Mouse (Mus musculus) natural killer cell, adult 2 months (primary cell): Measurements from ENCODE around the gene Gcc2.
"Not testable (repeated sequence)": the region's sequence is repeated elsewhere in the genome, so short reads cannot be mapped to it uniquely, and the experiment has no call there.

Experiments
- DNase-seq, 2 experiments: peaks; one replicate each; pipeline ENCODE4 v3.0.0; 2022; ENCODE audit warnings: low spot score in 2 of 2

Gene Gcc2

GRCm38 (mm10) chr10:58255213-58255892, at the start of gene Gcc2:
TSS of gene Gcc2 (plus strand) at chr10:58255497.
- peak; percentile 84 to 90 for DNase-seq

GRCm38 (mm10) chr10:58205986-58206385, 49.3 kb upstream of the Gcc2 start:
- DNase-seq: no peak

GRCm38 (mm10) chr10:58206639-58207404, 48.5 kb upstream of the Gcc2 start:
- DNase-seq: no peak

DNA sequence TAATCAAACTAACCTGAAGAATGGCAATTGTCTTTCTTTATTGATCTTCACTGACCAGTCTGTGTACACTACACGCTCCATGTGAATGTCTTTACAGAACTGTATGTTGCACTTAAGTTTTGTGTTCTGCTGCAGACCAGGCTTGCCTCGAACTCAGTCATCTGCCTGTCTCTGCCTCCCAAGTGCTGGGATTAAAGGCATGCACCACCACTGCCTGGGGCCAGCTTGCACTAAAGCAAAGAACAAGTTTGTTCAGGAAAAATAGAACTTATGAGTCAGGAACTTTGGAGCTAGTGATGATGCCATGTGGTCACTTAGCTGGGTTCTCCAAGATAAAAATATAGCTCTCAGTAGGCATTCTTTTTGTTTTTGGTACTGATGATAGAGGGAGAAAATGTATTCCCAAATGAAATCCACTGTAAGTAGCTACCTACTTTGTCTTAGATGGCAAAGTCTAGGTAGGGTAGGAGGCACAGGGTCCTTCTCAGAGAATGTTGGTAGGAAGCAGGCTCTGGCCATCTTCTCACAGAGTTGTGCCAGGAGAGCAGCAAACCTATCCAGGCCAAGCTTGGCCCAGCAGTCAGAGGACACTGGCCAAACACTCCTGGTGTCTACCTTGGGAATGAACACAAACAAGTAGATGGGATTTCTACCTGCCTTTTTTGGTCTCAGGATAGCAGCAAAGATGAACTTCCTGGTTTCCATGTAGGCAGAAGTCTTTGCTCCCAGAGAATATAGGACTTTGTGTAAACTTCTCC, 45.4 kb upstream of the Gcc2 start:
- no peak for DNase-seq

DNA sequence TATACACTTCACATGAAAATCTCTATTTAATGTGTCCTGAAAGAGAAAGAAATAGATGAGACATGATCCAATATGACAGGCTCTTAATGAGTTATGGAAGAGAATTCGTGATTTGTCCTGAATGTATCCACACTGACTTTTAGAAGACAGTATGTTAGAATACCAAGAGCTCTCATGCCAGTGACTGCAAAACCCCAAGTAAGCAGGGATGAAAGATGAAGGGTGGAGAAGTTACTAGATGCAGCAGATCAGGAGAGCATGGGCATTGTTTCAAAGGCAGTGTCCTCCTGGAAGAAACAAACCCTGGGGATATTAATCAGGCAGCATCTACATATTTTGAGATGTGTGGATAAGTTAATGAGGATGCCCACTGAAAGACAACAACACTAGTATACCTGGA, 44.8 kb upstream of the Gcc2 start:
- no peak for DNase-seq

DNA sequence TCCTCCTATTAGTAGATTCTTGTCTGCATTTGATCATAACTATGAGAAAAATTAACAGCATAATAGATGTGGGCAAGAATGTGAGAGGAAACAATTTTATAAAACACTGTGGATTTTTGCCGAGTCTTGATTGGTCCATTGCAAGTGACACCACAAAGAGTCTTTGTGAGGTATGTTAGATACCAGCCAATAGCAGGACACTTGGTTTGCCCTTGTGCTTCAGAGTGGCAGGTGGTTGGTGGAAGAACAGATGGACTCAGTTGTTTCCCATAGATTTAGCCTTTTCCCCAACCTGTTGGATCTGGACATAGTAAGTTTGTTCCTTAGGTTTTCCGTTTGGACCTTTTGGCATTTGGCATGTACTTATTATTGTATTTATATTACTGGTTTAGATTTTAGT, 44.1 kb upstream of the Gcc2 start:
- no peak for DNase-seq

- DNase-seq: no peak
Measured at GRCm38 (mm10) chr10:58212230-58212629, 43.1 kb upstream of the Gcc2 start.

DNA sequence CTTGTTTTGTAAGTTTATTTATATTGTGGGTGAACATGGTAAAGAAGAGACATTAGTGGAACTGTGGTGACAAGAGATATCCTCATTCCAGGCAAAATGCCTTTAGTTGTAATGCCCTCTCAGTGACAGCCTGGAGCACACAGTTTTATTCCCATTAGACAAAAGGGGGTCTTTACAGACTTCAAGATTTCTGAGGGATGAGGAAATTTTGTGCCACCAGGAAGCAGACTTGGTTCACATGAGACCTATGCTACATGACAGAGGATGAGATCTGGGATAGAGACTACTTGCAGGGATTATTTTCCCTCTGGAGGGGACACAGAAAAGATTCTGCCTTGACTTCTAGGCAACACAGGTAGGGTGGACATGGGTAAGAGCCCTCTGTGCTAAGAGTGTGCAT, 40.8 kb upstream of the Gcc2 start:
- no peak for DNase-seq

DNA sequence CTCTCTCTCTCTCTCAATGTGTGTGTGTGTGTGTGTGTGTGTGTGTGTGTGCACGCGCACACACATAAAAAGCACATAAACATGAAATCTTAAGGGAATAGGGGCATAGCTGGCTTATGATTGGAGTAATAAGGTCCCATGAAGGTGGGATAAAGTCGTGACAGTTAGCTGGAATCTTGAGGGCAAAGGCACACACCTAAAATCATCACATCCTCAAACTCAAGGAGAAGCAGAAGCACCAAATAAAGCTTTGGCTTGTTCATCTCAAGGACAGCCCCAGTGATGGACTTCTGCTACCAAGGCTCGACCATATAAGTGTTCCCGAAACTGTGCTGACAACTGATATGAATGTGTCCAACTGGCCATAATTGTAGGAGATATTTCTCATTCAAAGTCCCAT, 40.4 kb upstream of the Gcc2 start:
- DNase-seq: no peak

DNA sequence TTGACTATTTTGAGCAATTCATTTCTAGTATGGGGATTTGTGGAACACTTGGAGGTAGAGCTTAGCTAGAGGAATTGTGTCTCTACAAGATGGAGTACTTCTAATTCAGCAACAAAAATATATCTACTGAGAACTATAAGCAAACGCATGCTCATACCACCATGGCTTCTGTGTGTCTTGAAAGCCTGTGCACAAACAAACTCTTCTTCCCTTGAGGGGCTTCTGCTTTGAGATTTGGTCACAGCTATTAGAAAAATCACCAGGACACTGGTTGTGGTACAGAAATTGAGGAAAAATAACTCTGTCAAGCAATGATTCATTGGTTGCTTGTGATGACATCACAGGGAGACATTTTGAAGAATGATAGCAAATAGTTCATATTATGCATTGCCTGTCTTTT, 39.9 kb upstream of the Gcc2 start:
- DNase-seq: no peak

DNA sequence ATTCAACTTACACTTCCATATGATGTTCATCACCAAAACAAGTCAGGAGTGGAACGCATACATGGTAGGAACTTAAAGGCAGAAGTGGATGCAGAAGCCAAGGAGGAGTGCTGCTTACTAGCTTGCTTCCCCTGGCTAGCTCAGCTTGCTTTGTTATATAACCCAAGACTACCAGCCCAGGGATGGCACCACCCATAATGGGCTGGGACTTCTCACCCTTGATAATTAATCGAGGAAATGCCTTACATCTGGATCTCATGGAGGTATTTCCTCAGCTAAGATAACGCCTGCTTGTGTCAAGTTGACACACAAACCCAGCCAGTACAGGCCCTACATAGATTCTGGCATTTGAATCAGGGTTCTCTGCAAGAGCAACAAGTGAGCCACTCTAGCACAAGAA, 37.9 kb upstream of the Gcc2 start:
- no peak for DNase-seq

DNA sequence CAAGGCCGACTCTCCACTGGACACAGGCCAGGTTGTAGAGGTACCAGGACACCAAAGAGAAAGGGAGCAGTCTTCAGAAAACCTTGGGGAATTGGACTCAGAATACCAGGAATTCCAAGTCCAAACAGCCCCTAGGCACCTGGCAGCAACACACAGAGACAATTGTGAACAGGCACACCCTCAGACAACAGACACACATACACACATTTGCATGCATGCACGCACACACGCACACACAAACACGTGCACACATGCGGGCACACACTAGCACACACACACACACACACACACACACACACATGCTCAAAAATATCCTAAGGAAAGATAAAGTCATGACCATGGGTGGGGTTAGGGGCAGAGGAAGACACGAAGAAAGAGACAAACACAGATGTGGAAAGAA, 34.6 kb upstream of the Gcc2 start:
- no peak for DNase-seq

GRCm38 (mm10) chr10:58221571-58221970, 33.7 kb upstream of the Gcc2 start:
- DNase-seq: not testable (repeated sequence)

- DNase-seq: not testable (repeated sequence)
Measured at GRCm38 (mm10) chr10:58223161-58223560, 32.1 kb upstream of the Gcc2 start.

GRCm38 (mm10) chr10:58223972-58224805, 31.1 kb upstream of the Gcc2 start:
- DNase-seq: peak in 1 of 2 experiments; percentile 54

DNA sequence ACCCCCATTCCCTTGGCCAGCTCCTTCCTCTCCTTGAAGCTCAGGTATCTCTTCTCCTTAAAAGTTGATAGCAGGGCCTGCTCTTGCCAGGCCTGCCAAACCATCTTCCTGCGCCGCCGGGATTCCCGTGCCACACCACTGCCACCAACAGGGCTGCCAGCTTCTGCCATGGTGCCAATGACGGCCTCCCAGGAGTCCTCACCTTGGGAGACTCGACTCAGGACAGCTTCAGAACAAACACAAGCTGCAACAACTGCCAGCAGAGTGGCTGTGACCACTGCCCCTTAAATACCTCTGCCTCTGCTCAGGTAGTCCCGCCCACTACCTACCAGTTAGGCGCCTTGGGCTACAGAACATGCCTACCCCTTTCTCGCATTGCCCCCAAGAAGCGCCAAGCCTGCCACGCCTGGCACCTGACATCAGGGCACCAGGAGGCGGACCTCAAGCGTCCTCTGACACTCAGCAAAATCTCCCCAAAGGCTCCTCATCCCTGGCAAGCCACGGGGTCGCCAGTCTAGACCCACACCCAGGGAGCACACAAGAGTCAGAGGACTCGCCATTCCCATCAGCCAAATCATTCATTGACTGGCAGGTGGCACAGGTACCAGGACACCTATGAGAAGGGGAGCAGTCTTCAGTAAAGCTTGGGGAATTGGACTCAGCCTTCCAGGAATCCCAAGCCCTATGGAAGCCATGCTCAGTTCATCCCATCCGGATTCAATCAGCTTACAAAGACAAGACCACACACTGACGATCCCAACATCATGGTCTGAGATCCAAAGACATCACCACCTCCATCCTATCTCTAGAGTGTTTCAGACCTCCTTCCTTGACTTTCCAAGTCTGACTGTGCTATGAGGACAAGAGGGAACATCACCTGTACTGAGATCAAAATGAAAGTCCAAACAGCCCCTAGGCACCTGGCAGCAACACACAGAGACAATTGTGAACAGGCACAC, 30.2 kb upstream of the Gcc2 start, which contains the start of gene AW822073:
Gene AW822073 (minus strand): TSS at position 104 of the 959 bp plus-strand sequence.
- DNase-seq: not testable (repeated sequence)

- DNase-seq: not testable (repeated sequence)
Measured at GRCm38 (mm10) chr10:58226357-58226756, 28.9 kb upstream of the Gcc2 start.

GRCm38 (mm10) chr10:58227798-58228197, 27.5 kb upstream of the Gcc2 start:
- DNase-seq: not testable (repeated sequence)

GRCm38 (mm10) chr10:58230021-58230420, 25.3 kb upstream of the Gcc2 start:
- DNase-seq: not testable (repeated sequence)

DNA sequence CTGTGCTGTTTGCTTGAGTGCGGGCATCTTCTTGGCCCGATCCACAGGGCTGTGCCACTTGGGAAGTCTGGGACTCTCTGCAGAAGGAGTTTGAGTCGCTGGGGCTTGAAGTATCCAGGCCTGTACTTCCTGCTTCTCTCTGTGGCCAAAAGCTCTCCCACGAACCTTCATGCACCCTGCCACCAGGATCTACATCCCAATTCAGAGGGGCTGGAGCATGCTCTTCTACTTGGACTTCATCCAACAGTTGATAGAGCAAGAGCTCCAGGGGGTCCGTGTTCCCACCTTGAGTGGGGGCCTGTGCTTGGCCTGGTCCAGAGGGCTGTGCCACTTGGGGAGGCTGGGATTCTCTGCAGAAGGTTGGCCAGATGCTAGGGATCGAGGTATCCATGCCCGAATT, 24.2 kb upstream of the Gcc2 start:
- not testable (repeated sequence) for DNase-seq
